Mouse (Mus musculus): ENCODE measurements at regions not wholly inside any gene's neighbourhood (a gene's known extent, or its start where the extent isn't known, plus 50 kb on each side); places are given as distances from the start of the nearest gene placed in this dataset.

DNA sequence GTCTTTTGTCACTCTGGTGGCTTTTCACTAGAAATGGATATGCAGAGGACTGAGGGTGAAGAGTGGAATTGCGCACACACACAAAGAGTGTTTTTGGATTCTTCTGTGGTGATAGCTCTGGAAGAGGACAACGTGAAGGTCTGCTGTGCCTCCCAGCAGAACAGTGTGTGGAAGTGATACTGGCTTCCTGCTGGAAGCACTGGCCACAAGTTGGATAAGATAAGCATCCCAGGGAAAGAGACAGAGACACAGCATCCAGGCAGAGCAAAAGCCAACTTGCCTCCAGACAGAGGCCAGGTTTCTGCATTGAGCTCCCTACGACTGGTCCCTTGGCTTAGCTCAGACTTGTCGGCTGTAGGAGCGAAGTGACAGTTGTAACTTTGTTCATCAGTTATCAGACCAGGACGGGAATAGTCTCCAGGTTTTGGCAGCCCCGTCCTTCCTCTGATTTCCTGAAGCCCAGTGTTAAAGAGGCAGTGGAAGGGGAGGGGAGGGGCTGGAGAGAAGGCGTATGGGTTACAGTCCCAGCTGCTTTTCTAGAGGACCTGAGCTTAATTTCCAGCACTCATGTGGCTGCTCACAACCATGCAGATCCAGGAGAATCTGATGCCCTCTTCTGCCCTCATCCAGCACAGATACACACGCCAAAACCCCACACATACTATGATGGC is 89.2 kb downstream of the Tmem170b start:
- Histone ChIP-seq H3K4me3 (ENCODE audit: low read depth, low read length) (no peak overlapping the region), H3K9ac (ENCODE audit: low read length) (no peak overlapping the region), H3K27me3 (ENCODE audit: control insufficient read depth, insufficient read depth, low read length) (no peaks in the 10 kb centered on the region), H3K4me1 (ENCODE audit: control insufficient read depth, insufficient read depth, low read length) (no peaks in the 10 kb centered on the region), H3K9me3 (ENCODE audit: control insufficient read depth, low read length) (no peaks in the 10 kb centered on the region), H3K27ac (ENCODE audit: low read depth, low read length) (no peak overlapping the region), H3K36me3 (ENCODE audit: control insufficient read depth, insufficient read depth, low read length) (no peaks in the 10 kb centered on the region), H3K4me2 (no peak overlapping the region)
- DNase-seq (ENCODE audit: low spot score, missing footprints) = peak; percentile 37
- no peak for ATAC-seq (ENCODE audit: low FRiP score)
- WGBS = 84% methylated on average over 9 of the region's 9 CpGs

DNA sequence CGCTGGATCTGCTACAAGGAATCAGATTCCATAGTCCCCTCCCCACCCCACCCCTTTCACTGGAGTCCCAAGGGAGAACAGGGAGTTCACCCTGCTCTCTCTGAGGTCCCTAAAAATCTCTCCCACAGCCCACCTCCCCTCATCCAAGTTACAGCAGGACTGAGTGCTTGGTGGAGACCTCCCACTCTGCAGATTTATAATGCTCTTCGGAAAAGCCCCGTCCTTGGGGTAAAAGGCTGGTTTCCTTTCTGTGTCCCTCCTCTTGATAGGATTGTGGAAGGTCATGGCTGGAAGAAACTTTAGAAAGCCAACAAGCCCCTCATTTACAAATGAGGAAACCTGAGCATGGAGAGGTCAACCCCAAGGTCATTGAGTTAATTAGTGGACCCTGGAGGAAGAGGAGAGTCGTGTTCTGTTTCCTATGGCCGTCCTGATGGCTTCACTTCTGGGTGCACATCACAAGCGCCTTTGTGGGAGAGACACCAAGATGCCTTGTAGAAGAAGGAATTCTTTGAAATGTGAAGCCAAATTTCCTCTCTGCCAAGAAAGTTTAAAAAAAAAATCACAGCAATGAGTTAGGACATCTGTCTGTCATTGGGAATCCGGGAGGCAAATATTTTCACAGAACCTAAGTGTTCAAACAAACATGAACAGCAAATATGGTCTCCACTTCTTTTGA is 91.2 kb downstream of the Tmem170b start:
- DNase-seq (ENCODE audit: low spot score, missing footprints) = peak; percentile 37
- Histone ChIP-seq H3K27me3 (ENCODE audit: control insufficient read depth, insufficient read depth, low read length) (no peaks in the 10 kb centered on the region), H3K9me3 (ENCODE audit: control insufficient read depth, low read length) (no peaks in the 10 kb centered on the region), H3K4me2 (no peak overlapping the region), H3K27ac (ENCODE audit: low read depth, low read length) (no peak overlapping the region), H3K36me3 (ENCODE audit: control insufficient read depth, insufficient read depth, low read length) (no peaks in the 10 kb centered on the region), H3K9ac (ENCODE audit: low read length) (no peak overlapping the region), H3K4me3 (ENCODE audit: low read depth, low read length) (no peak overlapping the region), H3K4me1 (ENCODE audit: control insufficient read depth, insufficient read depth, low read length) (no peaks in the 10 kb centered on the region)
- ATAC-seq (ENCODE audit: low FRiP score) = no peak
- 72% methylated on average over 7 of the region's 7 CpGs for WGBS

DNA sequence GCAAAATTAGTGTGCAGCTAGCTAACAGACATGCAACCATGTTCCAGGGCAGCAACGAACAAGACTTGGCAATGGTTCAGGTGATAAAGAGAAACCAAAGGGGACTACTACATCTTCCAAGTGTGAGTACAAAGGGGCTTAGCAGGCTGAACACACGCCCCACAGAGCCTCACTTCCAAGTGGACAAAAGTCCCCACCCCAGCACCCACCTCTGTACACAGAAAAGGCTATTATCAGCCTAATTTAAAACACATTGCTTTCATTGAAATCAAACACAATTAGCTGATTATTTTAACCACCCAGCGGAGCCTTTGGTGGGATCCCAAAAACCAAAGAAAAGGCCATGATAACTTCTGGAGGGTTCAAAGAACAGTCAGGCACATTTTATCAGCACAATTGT is 95.6 kb downstream of the Tmem170b start:
- ATAC-seq (ENCODE audit: low FRiP score) (no peak), DNase-seq (ENCODE audit: low spot score, missing footprints) (peak; percentile 17)
- Histone ChIP-seq H3K9ac (ENCODE audit: low read length) (no peak overlapping the region), H3K9me3 (ENCODE audit: control insufficient read depth, low read length) (no peaks in the 10 kb centered on the region), H3K27ac (ENCODE audit: low read depth, low read length) (no peak overlapping the region), H3K4me3 (ENCODE audit: low read depth, low read length) (no peak overlapping the region), H3K27me3 (ENCODE audit: control insufficient read depth, insufficient read depth, low read length) (no peaks in the 10 kb centered on the region), H3K4me1 (ENCODE audit: control insufficient read depth, insufficient read depth, low read length) (no peaks in the 10 kb centered on the region), H3K4me2 (no peak overlapping the region), H3K36me3 (ENCODE audit: control insufficient read depth, insufficient read depth, low read length) (no peaks in the 10 kb centered on the region)
- WGBS = 80% methylated on average over 3 of the region's 3 CpGs

DNA sequence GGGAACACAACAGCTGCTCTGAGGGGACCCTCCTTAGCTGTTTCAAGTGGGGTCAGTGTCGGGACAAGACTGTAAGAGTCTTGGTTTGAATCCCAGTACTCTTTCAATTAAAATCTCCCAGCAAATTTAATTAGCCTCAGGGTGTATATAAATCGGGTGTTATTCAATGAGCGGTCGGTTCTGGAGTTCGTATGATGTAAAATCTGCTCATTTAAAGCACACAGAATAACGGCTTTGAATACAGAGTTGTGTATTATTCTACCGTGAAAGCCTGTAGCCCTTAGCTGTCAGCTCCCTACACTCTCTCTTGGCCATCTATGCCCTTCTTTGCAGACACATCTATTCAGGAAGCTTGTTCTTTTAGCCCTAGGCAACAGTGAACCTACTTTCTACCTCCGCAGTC is 96.1 kb downstream of the Tmem170b start:
- no peak overlapping the region for H3K9ac ChIP-seq (ENCODE audit: low read length)
- DNase-seq (ENCODE audit: low spot score, missing footprints) = peak; percentile 59
- H3K9me3 ChIP-seq (ENCODE audit: control insufficient read depth, low read length) = no peaks in the 10 kb centered on the region
- H3K4me1 ChIP-seq (ENCODE audit: control insufficient read depth, insufficient read depth, low read length) = no peaks in the 10 kb centered on the region
- ATAC-seq (ENCODE audit: low FRiP score) = no peak
- no peak overlapping the region for H3K4me3 ChIP-seq (ENCODE audit: low read depth, low read length)
- H3K4me2 ChIP-seq = no peak overlapping the region
- no peak overlapping the region for H3K27ac ChIP-seq (ENCODE audit: low read depth, low read length)
- WGBS = 88% methylated on average over 8 of the region's 8 CpGs
- H3K27me3 ChIP-seq (ENCODE audit: control insufficient read depth, insufficient read depth, low read length) = no peaks in the 10 kb centered on the region
- no peaks in the 10 kb centered on the region for H3K36me3 ChIP-seq (ENCODE audit: control insufficient read depth, insufficient read depth, low read length)

DNA sequence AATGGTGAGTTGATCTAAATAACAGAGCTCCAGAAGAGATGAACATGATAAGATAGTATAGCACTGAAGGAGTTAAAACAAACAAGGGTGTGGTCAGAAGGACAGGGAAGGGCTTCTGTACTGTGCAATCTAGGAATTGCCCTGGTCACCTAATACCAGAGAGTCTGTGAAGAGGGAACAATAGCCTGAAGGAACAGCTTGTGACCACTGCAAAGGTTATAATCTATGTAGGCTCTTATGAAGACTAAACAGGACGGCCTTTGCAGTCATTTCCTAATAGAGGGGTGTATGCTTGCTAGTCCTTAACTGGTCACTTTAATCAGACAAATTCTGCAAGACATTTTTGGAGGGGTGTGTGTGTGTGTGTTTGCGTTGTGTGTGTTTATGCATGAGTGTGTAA is 97.5 kb downstream of the Tmem170b start:
- H3K9me3 ChIP-seq (ENCODE audit: control insufficient read depth, low read length) = no peaks in the 10 kb centered on the region
- DNase-seq (ENCODE audit: low spot score, missing footprints) = peak; percentile 51
- H3K4me2 ChIP-seq = no peak overlapping the region
- no peak overlapping the region for H3K9ac ChIP-seq (ENCODE audit: low read length)
- no peaks in the 10 kb centered on the region for H3K27me3 ChIP-seq (ENCODE audit: control insufficient read depth, insufficient read depth, low read length)
- H3K36me3 ChIP-seq (ENCODE audit: control insufficient read depth, insufficient read depth, low read length) = no peaks in the 10 kb centered on the region
- no peak overlapping the region for H3K27ac ChIP-seq (ENCODE audit: low read depth, low read length)
- H3K4me3 ChIP-seq (ENCODE audit: low read depth, low read length) = no peak overlapping the region
- no peaks in the 10 kb centered on the region for H3K4me1 ChIP-seq (ENCODE audit: control insufficient read depth, insufficient read depth, low read length)
- 82% methylated on average over 2 of the region's 2 CpGs for WGBS
- ATAC-seq (ENCODE audit: low FRiP score) = no peak

DNA sequence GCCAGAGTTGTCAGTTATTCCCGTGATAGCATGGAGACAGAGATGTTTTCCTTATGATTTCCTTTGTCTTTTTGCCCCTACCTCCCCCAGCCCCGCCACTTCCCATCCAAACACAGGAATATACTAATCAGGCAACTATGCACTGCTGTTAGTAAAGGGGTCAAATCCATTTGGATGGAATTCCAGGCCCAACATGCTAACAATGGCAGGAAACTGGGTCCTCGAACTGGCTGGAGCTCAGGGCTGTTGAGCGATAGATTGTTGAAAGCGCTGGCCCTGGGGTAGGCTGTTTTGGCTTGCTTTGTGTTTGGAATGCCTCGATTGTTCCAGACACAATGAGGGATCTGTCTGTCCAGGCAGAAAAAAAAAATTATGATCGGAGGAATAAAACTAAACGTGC is 97.9 kb downstream of the Tmem170b start:
- Histone ChIP-seq H3K27ac (ENCODE audit: low read depth, low read length) (no peak overlapping the region), H3K4me2 (no peak overlapping the region), H3K36me3 (ENCODE audit: control insufficient read depth, insufficient read depth, low read length) (no peaks in the 10 kb centered on the region), H3K9ac (ENCODE audit: low read length) (no peak overlapping the region), H3K27me3 (ENCODE audit: control insufficient read depth, insufficient read depth, low read length) (no peaks in the 10 kb centered on the region), H3K9me3 (ENCODE audit: control insufficient read depth, low read length) (no peaks in the 10 kb centered on the region), H3K4me3 (ENCODE audit: low read depth, low read length) (no peak overlapping the region), H3K4me1 (ENCODE audit: control insufficient read depth, insufficient read depth, low read length) (no peaks in the 10 kb centered on the region)
- WGBS = 77% methylated on average over 8 of the region's 8 CpGs
- no peak for ATAC-seq (ENCODE audit: low FRiP score)
- DNase-seq (ENCODE audit: low spot score, missing footprints) = peak; percentile 28

DNA sequence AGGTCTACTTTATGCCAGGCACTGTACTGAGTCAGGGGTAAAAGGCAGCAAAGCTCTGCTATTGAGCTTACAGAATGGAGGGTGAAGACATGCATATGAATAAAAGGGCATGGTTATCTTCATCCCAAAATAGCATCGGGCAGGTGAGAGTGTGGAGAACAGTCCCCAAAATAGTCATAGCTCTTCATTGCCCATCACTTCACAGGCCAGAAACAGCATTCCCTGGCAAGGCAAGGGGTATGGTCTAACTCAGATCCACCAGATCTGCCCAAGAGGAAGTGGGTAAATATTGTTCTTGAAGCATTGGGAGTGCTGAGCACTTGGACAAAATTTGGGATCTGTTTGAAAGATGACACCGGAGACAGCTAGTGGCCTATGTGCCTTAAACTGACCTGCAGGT is 99.1 kb downstream of the Tmem170b start:
- no peaks in the 10 kb centered on the region for H3K4me1 ChIP-seq (ENCODE audit: control insufficient read depth, insufficient read depth, low read length)
- H3K9me3 ChIP-seq (ENCODE audit: control insufficient read depth, low read length) = no peaks in the 10 kb centered on the region
- no peaks in the 10 kb centered on the region for H3K36me3 ChIP-seq (ENCODE audit: control insufficient read depth, insufficient read depth, low read length)
- no peak for DNase-seq (ENCODE audit: low spot score, missing footprints)
- no peaks in the 10 kb centered on the region for H3K27me3 ChIP-seq (ENCODE audit: control insufficient read depth, insufficient read depth, low read length)
- H3K9ac ChIP-seq (ENCODE audit: low read length) = no peak overlapping the region
- H3K4me3 ChIP-seq (ENCODE audit: low read depth, low read length) = no peak overlapping the region
- no peak overlapping the region for H3K4me2 ChIP-seq
- 90% methylated on average over 2 of the region's 2 CpGs for WGBS
- H3K27ac ChIP-seq (ENCODE audit: low read depth, low read length) = no peak overlapping the region
- no peak for ATAC-seq (ENCODE audit: low FRiP score)

DNA sequence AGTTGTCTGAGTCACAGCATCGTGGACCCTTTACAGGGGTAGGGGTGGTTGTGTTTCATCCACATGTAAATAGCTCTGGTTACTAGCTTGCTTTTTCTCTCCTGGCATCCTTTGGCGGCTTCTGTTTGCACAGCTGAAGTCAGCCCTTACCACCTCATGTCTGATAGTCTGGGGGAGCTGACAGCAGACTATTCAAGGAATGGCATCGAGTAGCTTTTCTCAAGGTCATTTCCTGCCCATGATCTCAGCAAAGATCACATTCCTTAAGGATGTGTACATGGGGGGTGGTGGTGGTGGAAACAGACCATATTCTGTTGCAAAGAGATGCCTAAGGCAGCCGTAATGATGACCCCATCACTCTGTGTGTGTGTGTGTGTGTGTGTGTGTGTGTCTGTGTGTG is 99.9 kb downstream of the Tmem170b start:
- H3K27me3 ChIP-seq (ENCODE audit: control insufficient read depth, insufficient read depth, low read length) = no peaks in the 10 kb centered on the region
- no peak overlapping the region for H3K9ac ChIP-seq (ENCODE audit: low read length)
- H3K9me3 ChIP-seq (ENCODE audit: control insufficient read depth, low read length) = no peaks in the 10 kb centered on the region
- no peaks in the 10 kb centered on the region for H3K36me3 ChIP-seq (ENCODE audit: control insufficient read depth, insufficient read depth, low read length)
- no peak overlapping the region for H3K4me3 ChIP-seq (ENCODE audit: low read depth, low read length)
- DNase-seq (ENCODE audit: low spot score, missing footprints) (peak; percentile 79), ATAC-seq (ENCODE audit: low FRiP score) (no peak)
- no peak overlapping the region for H3K27ac ChIP-seq (ENCODE audit: low read depth, low read length)
- H3K4me1 ChIP-seq (ENCODE audit: control insufficient read depth, insufficient read depth, low read length) = no peaks in the 10 kb centered on the region
- no peak overlapping the region for H3K4me2 ChIP-seq
- 76% methylated on average over 4 of the region's 4 CpGs for WGBS

DNA sequence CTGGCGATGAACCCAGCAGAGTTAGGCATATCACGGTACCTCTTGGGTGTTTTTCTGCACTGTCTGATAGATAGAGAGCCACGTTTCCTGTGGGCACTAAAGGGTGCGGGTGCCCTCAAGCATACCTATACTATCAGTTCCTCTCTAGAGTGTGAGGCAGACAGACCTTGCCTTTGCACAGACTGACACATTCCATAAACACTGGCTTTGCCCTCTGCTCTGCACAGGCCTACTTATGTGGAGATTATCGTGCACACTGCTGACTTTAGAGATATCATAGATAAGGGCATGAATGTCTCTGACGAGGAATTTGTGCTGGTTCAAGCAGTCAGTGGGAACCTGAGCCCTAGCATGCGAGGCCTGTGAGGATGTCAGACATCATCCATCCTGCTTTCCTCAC is 102.1 kb downstream of the Tmem170b start:
- WGBS = 91% methylated on average over 7 of the region's 7 CpGs
- DNase-seq (ENCODE audit: low spot score, missing footprints) (no peak), ATAC-seq (ENCODE audit: low FRiP score) (no peak)
- Histone ChIP-seq H3K4me1 (ENCODE audit: control insufficient read depth, insufficient read depth, low read length) (no peaks in the 10 kb centered on the region), H3K36me3 (ENCODE audit: control insufficient read depth, insufficient read depth, low read length) (no peaks in the 10 kb centered on the region), H3K27me3 (ENCODE audit: control insufficient read depth, insufficient read depth, low read length) (no peaks in the 10 kb centered on the region), H3K4me2 (no peak overlapping the region), H3K9ac (ENCODE audit: low read length) (no peak overlapping the region), H3K4me3 (ENCODE audit: low read depth, low read length) (no peak overlapping the region), H3K27ac (ENCODE audit: low read depth, low read length) (no peak overlapping the region), H3K9me3 (ENCODE audit: control insufficient read depth, low read length) (no peaks in the 10 kb centered on the region)

Measured in midbrain, embryonic 11.5 days (tissue).